9 mouse cellular contexts compared by ENCODE assay signal in genomic region chr4:136802446-136802845, GRCm38 (mm10). TPM values are rescaled to one million over a fixed set of nuclear protein-coding genes. Genes with fewer than 3 reads are reported as not detected.
DNase-seq lines count a peak whose midpoint lies in the region; ATAC-seq and TF ChIP-seq lines count a peak whose summit lies in the region.
"Had no signal": no experiment of that assay in that cellular context is flagged by ENCODE, and none has a peak within 500 bp of the region (broad histone marks: within the 10 kb centered on the region; RNA-seq: fewer than 3 reads in every experiment).

No protein-coding gene starts in this region.

- peaks cover 67% of the 10 kb centered on the region for H3K4me1 ChIP-seq in kidney, embryonic 16.5 days (ENCODE audit: insufficient read depth, low read length)
- H3K4me1 ChIP-seq in stomach, embryonic 16.5 days (ENCODE audit: control insufficient read depth, insufficient read depth, low read length) = peaks cover 79% of the 10 kb centered on the region

- no peak overlapping the region for H3K9ac ChIP-seq in kidney, embryonic 16.5 days (replicated peaks; ENCODE audit: low read length)
- peak overlapping the region; percentile 23; the same call in 1 of the 2 replicates for H3K9ac ChIP-seq in stomach, embryonic 16.5 days (ENCODE audit: low read length)
- H3K9ac ChIP-seq: neural tube, embryonic 13.5 days had no signal

- H3K4me2 ChIP-seq in kidney, embryonic 16.5 days (replicated peaks; ENCODE audit: low read depth, low read length) = no peak overlapping the region
- no peak overlapping the region; the same call in 1 of the 2 replicates for H3K4me2 ChIP-seq in stomach, embryonic 16.5 days (ENCODE audit: low read depth, low read length)
- H3K4me2 ChIP-seq: neural tube, embryonic 13.5 days had no signal

- DNase-seq in kidney, adult 11 months = peak; percentile 70
- peak; percentile 39 for DNase-seq in c-Kit-positive CD71-negative TER-119-negative erythroid progenitor cells, embryonic 14.5 days (ENCODE audit: low read depth)
- DNase-seq in kidney, postnatal 14 days = peak; percentile 62
- no peak for DNase-seq in testis, postnatal 10 days (ENCODE audit: low spot score)
- DNase-seq in layer of hippocampus, adult 2 months (ENCODE audit: low spot score in 2 of 2) = no peak
- DNase-seq in left cerebral cortex, postnatal 14 days (ENCODE audit: low spot score in 2 of 2) = no peak

- H3K27ac ChIP-seq in kidney, embryonic 16.5 days (ENCODE audit: low read length) = no peak overlapping the region
- peak overlapping the region; percentile 89 for H3K27ac ChIP-seq in stomach, embryonic 16.5 days (ENCODE audit: low read length)
- no peak overlapping the region for H3K27ac ChIP-seq in layer of hippocampus, adult 2 months
- H3K27ac ChIP-seq: neural tube, embryonic 13.5 days had no signal

- no peak for TF ChIP-seq CTCF in layer of hippocampus, adult 2 months (conservative IDR thresholded peaks at IDR 0.05)

- H3K36me3 ChIP-seq in kidney, embryonic 16.5 days (ENCODE audit: insufficient read depth, low read length) = no peaks in the 10 kb centered on the region
- H3K36me3 ChIP-seq in stomach, embryonic 16.5 days (ENCODE audit: control insufficient read depth, insufficient read depth, low read length) = no peaks in the 10 kb centered on the region
- H3K36me3 ChIP-seq: neural tube, embryonic 13.5 days had no signal

- intact Hi-C loops in left cerebral cortex, postnatal 14 days (cut with DNase I) = no loop called here

- H3K9me3 ChIP-seq in kidney, embryonic 16.5 days (ENCODE audit: low read length) = no peaks in the 10 kb centered on the region
- no peaks in the 10 kb centered on the region for H3K9me3 ChIP-seq in stomach, embryonic 16.5 days (replicated peaks; ENCODE audit: control insufficient read depth, low read length)
- H3K9me3 ChIP-seq: neural tube, embryonic 13.5 days had no signal

- no peak overlapping the region for H3K4me3 ChIP-seq in kidney, embryonic 16.5 days (ENCODE audit: low read length)
- H3K4me3 ChIP-seq in stomach, embryonic 16.5 days (replicated peaks; ENCODE audit: low read length) = no peak overlapping the region
- no peak overlapping the region for H3K4me3 ChIP-seq in layer of hippocampus, adult 2 months
- H3K4me3 ChIP-seq: neural tube, embryonic 13.5 days had no signal

- no peaks in the 10 kb centered on the region for H3K27me3 ChIP-seq in kidney, embryonic 16.5 days (ENCODE audit: insufficient read depth, low read length)
- no peaks in the 10 kb centered on the region for H3K27me3 ChIP-seq in stomach, embryonic 16.5 days (ENCODE audit: control insufficient read depth, insufficient read depth, low read length)
- H3K27me3 ChIP-seq: neural tube, embryonic 13.5 days had no signal

- ATAC-seq in kidney, embryonic 16.5 days (ENCODE audit: low FRiP score, low TSS enrichment) = no peak
- peak; percentile 82 for ATAC-seq in stomach, embryonic 16.5 days (ENCODE audit: insufficient read depth, low FRiP score)

- 32% methylated on average over 12 of the region's 12 CpGs for WGBS in kidney, embryonic 16.5 days
- 34% methylated on average over 12 of the region's 12 CpGs for WGBS in stomach, embryonic 16.5 days

RNA-seq across cellular contexts. Expression of gene Ephb2, which starts 33.3 kb away (rescaled TPM):
- polyA plus RNA-seq in kidney, embryonic 16.5 days (2015; fragmentation: Nextera tagmentation; extraction: Ambion mirVana) = 3.4 and 3.6 TPM in 2 replicates
- polyA plus RNA-seq in stomach, embryonic 16.5 days (2015; fragmentation: Nextera tagmentation; extraction: Ambion mirVana) = 3.3 and 3.8 TPM in 2 replicates
- 10 to 100 TPM; 21.8 to 22.1 TPM for total RNA-seq in layer of hippocampus, adult 2 months (2021)
- total RNA-seq in left cerebral cortex, postnatal 14 days (2021) = 10 to 100 TPM; 31.6 to 32.7 TPM

Comparison
In these comparisons a context has a peak if more than half of its experiments do, and no peak if none do; other contexts are left out.
1. DNase-seq: peak in kidney, adult 11 months (single experiment), c-Kit-positive CD71-negative TER-119-negative erythroid progenitor cells, embryonic 14.5 days (single experiment) and kidney, postnatal 14 days (single experiment); none in testis, postnatal 10 days (single experiment), layer of hippocampus, adult 2 months (0 of 2) and left cerebral cortex, postnatal 14 days (0 of 2).